Comparison of ENCODE assay signal across 15 mouse cellular contexts in genomic region chr4:47592271-47592986, GRCm38 (mm10).
DNase-seq lines count a peak whose midpoint lies in the region; ATAC-seq and TF ChIP-seq lines count a peak whose summit lies in the region.
"Had no signal": no experiment of that assay in that cellular context is flagged by ENCODE, and none has a peak within 500 bp of the region (broad histone marks: within the 10 kb centered on the region; RNA-seq: fewer than 3 reads in every experiment).

No protein-coding gene starts in this region.

- no peaks in the 10 kb centered on the region for H3K36me3 ChIP-seq in hindbrain, postnatal 0 days (ENCODE audit: insufficient read depth, low read length)
- no peaks in the 10 kb centered on the region for H3K36me3 ChIP-seq in hindbrain, embryonic 11.5 days (ENCODE audit: control insufficient read depth, insufficient read depth, low read length)
- H3K36me3 ChIP-seq: limb, embryonic 13.5 days had no signal

- no peak for ATAC-seq in hindbrain, postnatal 0 days
- no peak for ATAC-seq in hindbrain, embryonic 11.5 days (ENCODE audit: low FRiP score)
- ATAC-seq: intestine, postnatal 0 days had no signal

- no peaks in the 10 kb centered on the region for H3K9me3 ChIP-seq in hindbrain, postnatal 0 days (ENCODE audit: low read length)
- no peaks in the 10 kb centered on the region for H3K9me3 ChIP-seq in hindbrain, embryonic 11.5 days (ENCODE audit: control insufficient read depth, low read length)
- H3K9me3 ChIP-seq: limb, embryonic 13.5 days had no signal

- no peak overlapping the region for H3K4me3 ChIP-seq in hindbrain, postnatal 0 days (ENCODE audit: low read length)
- no peak overlapping the region for H3K4me3 ChIP-seq in hindbrain, embryonic 11.5 days (ENCODE audit: low read depth, low read length)
- H3K4me3 ChIP-seq: limb, embryonic 13.5 days had no signal

- H3K27ac ChIP-seq in hindbrain, postnatal 0 days = no peak overlapping the region
- no peak overlapping the region for H3K27ac ChIP-seq in hindbrain, embryonic 11.5 days (ENCODE audit: low read depth, low read length)
- H3K27ac ChIP-seq: limb, embryonic 13.5 days; macrophage had no signal

- no peaks in the 10 kb centered on the region for H3K4me1 ChIP-seq in hindbrain, postnatal 0 days (ENCODE audit: insufficient read depth, low read length)
- no peaks in the 10 kb centered on the region for H3K4me1 ChIP-seq in hindbrain, embryonic 11.5 days (replicated peaks; ENCODE audit: control insufficient read depth, insufficient read depth, low read length)

- no peaks in the 10 kb centered on the region for H3K27me3 ChIP-seq in hindbrain, postnatal 0 days (ENCODE audit: insufficient read depth, low read length)
- H3K27me3 ChIP-seq in hindbrain, embryonic 11.5 days (ENCODE audit: control insufficient read depth, insufficient read depth, low read length) = no peaks in the 10 kb centered on the region
- H3K27me3 ChIP-seq: limb, embryonic 13.5 days had no signal

- no peak overlapping the region for H3K9ac ChIP-seq in hindbrain, postnatal 0 days (replicated peaks; ENCODE audit: low read length)
- H3K9ac ChIP-seq in hindbrain, embryonic 11.5 days (ENCODE audit: low read depth, low read length) = no peak overlapping the region
- H3K9ac ChIP-seq: limb, embryonic 13.5 days had no signal

- DNase-seq in cerebellum, adult 9-11 months = peak; percentile 36
- no peak for DNase-seq in cerebellum, adult 11 months
- peak; percentile 34 for DNase-seq in hindbrain, postnatal 0 days (ENCODE audit: low spot score)
- DNase-seq in hindbrain, embryonic 11.5 days (ENCODE audit: low spot score) = no peak
- peak; percentile 21 for DNase-seq in adrenal gland, postnatal 25 days
- DNase-seq in heart, postnatal 10 days = peak; percentile 36 to 63
- no peak for DNase-seq in right cerebral cortex, adult 18-20 months
- no peak for DNase-seq in kidney, postnatal 10 days
- DNase-seq: cerebellum, postnatal 36 days; kidney, postnatal 4 days; lung, adult 18-20 months; retina, postnatal 1 day had no signal

- intact Hi-C loops in heart, postnatal 10 days (cut with DNase I) = loop anchor here (2.0 to 10.0 kb wide), 2 partner anchors 158 to 452 kb away; partner anchors contain the start of gene Nr4a3

- TF ChIP-seq CTCF in hindbrain, postnatal 0 days (IDR thresholded peaks at IDR 0.05; ENCODE audit: low read depth) = no peak

- WGBS in hindbrain, postnatal 0 days = 68% methylated on average over 11 of the region's 11 CpGs
- WGBS in hindbrain, embryonic 11.5 days = 85% methylated on average over 11 of the region's 11 CpGs

- H3K4me2 ChIP-seq in hindbrain, postnatal 0 days (ENCODE audit: low read depth, low read length) = no peak overlapping the region
- no peak overlapping the region for H3K4me2 ChIP-seq in hindbrain, embryonic 11.5 days (replicated peaks; ENCODE audit: low read depth, low read length)
- H3K4me2 ChIP-seq: limb, embryonic 13.5 days had no signal

Comparison
In these comparisons a context has a peak if more than half of its experiments do, and no peak if none do; other contexts are left out.
1. DNase-seq: peak in cerebellum, adult 9-11 months (single experiment), hindbrain, postnatal 0 days (single experiment), adrenal gland, postnatal 25 days (single experiment) and heart, postnatal 10 days (2 of 2); none in cerebellum, adult 11 months (single experiment), hindbrain, embryonic 11.5 days (single experiment), right cerebral cortex, adult 18-20 months (single experiment) and kidney, postnatal 10 days (single experiment).